Mouse (Mus musculus) lung, adult 2 months (tissue): Measurements from ENCODE around the gene Ficd.

Experiments
- CTCF ChIP-seq: fragments of 200-500 bp; IDR thresholded peaks from 2 replicates; pipeline ENCODE4 v1.5.1; 2011; ENCODE audit warnings: mild to moderate bottlenecking, low read length, control low read depth; ENCODE audit not compliant: insufficient read depth
- POLR2A ChIP-seq: fragments of 200-500 bp; IDR thresholded peaks from 2 replicates; pipeline ENCODE4 v1.6.1; 2011; ENCODE audit warnings: low read depth, mild to moderate bottlenecking, control low read depth, low read length, borderline replicate concordance; ENCODE audit errors: extremely low read depth

GRCm38 (mm10) chr5:113782624-113783023, 47.0 kb downstream of the Ficd start:
- TF ChIP-seq CTCF, result no peak
- TF ChIP-seq POLR2A, result no peak
